Mouse (Mus musculus) leukemia stem cell, adult 10-12 weeks (primary cell): Measurements from ENCODE around the gene Fastkd1. TPM values are rescaled to one million over a fixed set of nuclear protein-coding genes. Genes with fewer than 3 reads are reported as not detected.

Experiments used
- polyA plus RNA-seq: library from polyadenylated mRNA; stranded (reverse); fragments of >175 nt; gene quantifications from 2 replicates; pipeline ENCODE4 v1.2.3, GENCODE M21; 2012; ENCODE audit warnings: low replicate concordance

Gene Fastkd1
- polyA plus RNA-seq, result 0.12 and 0.72 TPM in 2 replicates

GRCm38 (mm10) chr2:69712981-69713625 is at the start of gene Fastkd1:
Gene Fastkd1 (minus strand): TSS chr2:69713516.

GRCm38 (mm10) chr2:69722273-69722649 is 8.9 kb upstream of the Fastkd1 start, which contains the start of gene Ppig:
Gene Ppig (plus strand): TSS chr2:69722545.

GRCm38 (mm10) chr2:69669853-69670252 is 43.5 kb downstream of the Fastkd1 start, which contains the start of gene Klhl41:
Gene Klhl41 (plus strand): TSS chr2:69670120.

GRCm38 (mm10) chr2:69646726-69647490 is 66.4 kb downstream of the Fastkd1 start, which contains the start of gene Bbs5:
Gene Bbs5 (plus strand): TSS chr2:69647171.

Other genes starting within 250 kb of the Fastkd1 start
- not detected in 2 replicates for gene Lrp2, start 127.5 kb downstream of the Fastkd1 start, polyA plus RNA-seq
- gene Bbs5, start 66.3 kb downstream of the Fastkd1 start, polyA plus RNA-seq, result not detected in 2 replicates
- gene Klhl41, start 43.4 kb downstream of the Fastkd1 start, polyA plus RNA-seq, result not detected in 2 replicates
- 8.2 and 14.0 TPM in 2 replicates for gene Ppig, start 9.0 kb upstream of the Fastkd1 start, polyA plus RNA-seq
- not detected in 2 replicates for gene Ccdc173, start 76.1 kb upstream of the Fastkd1 start, polyA plus RNA-seq
- gene Phospho2, start 76.1 kb upstream of the Fastkd1 start, polyA plus RNA-seq, result 4.4 and 19.8 TPM in 2 replicates
- gene Klhl23, start 108.4 kb upstream of the Fastkd1 start, polyA plus RNA-seq, result 0.16 and 4.1 TPM in 2 replicates
- 2.6 and 8.2 TPM in 2 replicates for gene Ssb, start 148.0 kb upstream of the Fastkd1 start, polyA plus RNA-seq
- 160 and 164 TPM in 2 replicates for gene Mettl5, start 172.1 kb upstream of the Fastkd1 start, polyA plus RNA-seq
- 12.0 and 16.4 TPM in 2 replicates for gene Ubr3, start 183.7 kb upstream of the Fastkd1 start, polyA plus RNA-seq